Mouse (Mus musculus) heart, postnatal 0 days (tissue): ENCODE data around the gene Pcdh10. TPM values are rescaled to one million over a fixed set of nuclear protein-coding genes. Genes with fewer than 3 reads are reported as not detected.

Source experiments
- ATAC-seq: fragments of 200-750 bp; cut with Nextera tagmentation; 2 replicates; pipeline ENCODE4 v1.8.0; 2017; ENCODE audit warnings: low read depth, moderate number of reproducible peaks, moderate library complexity; ENCODE audit not compliant: insufficient read depth
- DNase-seq: peaks from one replicate; pipeline ENCODE4 v3.0.0-alpha.2; 2016; ENCODE audit warnings: low spot score
- H3K27ac ChIP-seq: fragments of 300-500 bp; sonication (generic); 2 replicates; pipeline ENCODE4 v1.5.1; 2014; ENCODE audit warnings: low read depth, mild to moderate bottlenecking
- H3K27me3 ChIP-seq: fragments of 300-500 bp; sonication (generic); 2 replicates; pipeline ENCODE4 v1.6.1; 2014; ENCODE audit warnings: low read length, mixed read lengths; ENCODE audit not compliant: control insufficient read depth, insufficient read depth
- H3K36me3 ChIP-seq: fragments of 300-500 bp; sonication (generic); replicated peaks from 2 replicates; pipeline ENCODE4 v1.6.1; 2014; ENCODE audit warnings: low read length, mixed read lengths; ENCODE audit not compliant: control insufficient read depth, insufficient read depth
- H3K4me1 ChIP-seq: fragments of 300-500 bp; sonication (generic); 2 replicates; pipeline ENCODE4 v1.6.1; 2014; ENCODE audit warnings: antibody characterized with exemption; ENCODE audit not compliant: control insufficient read depth, insufficient read depth
- H3K4me2 ChIP-seq: fragments of 300-500 bp; sonication (generic); 2 replicates; pipeline ENCODE4 v1.6.1; 2014; ENCODE audit warnings: low read depth, mild to moderate bottlenecking, low read length, moderate library complexity
- H3K4me3 ChIP-seq: fragments of 300-500 bp; sonication (generic); 2 replicates; pipeline ENCODE4 v1.5.1; 2014; ENCODE audit warnings: low read depth, low read length
- H3K9ac ChIP-seq: fragments of 300-500 bp; sonication (generic); replicated peaks from 2 replicates; pipeline ENCODE4 v1.6.1; 2014; ENCODE audit warnings: low read depth, low read length, mixed read lengths
- H3K9me3 ChIP-seq: fragments of 300-500 bp; sonication (generic); replicated peaks from 2 replicates; pipeline ENCODE4 v1.6.1; 2016; ENCODE audit warnings: low read length; ENCODE audit not compliant: control insufficient read depth
- CTCF ChIP-seq: IDR thresholded peaks from 2 replicates; pipeline ENCODE4 v1.5.1; 2016; ENCODE audit warnings: antibody characterized with exemption, control low read depth, low read depth
- EP300 ChIP-seq: IDR thresholded peaks from 2 replicates; pipeline ENCODE4 v1.6.1; 2016; ENCODE audit warnings: antibody characterized with exemption, low read depth
- WGBS: fragments of 180-500 bp; shearing (Covaris S2); extraction: QIAGEN DNeasy Blood & Tissue Kit; methylation state at CpG from one replicate; pipeline ENCODE4 v1.1.7; 2014; 5-methylcytosine and 5-hydroxymethylcytosine counted together
- polyA plus RNA-seq: library from polyadenylated mRNA; unstranded; fragments of >200 nt; fragmentation: Nextera tagmentation; extraction: Ambion mirVana; gene quantifications from 2 replicates; pipeline ENCODE4 v1.2.1, GENCODE M21; 2015
- total RNA-seq: library from RNA; depleted of rRNA; stranded (reverse); fragments of >200 nt; gene quantifications from 2 replicates; pipeline ENCODE4 v1.2.3, GENCODE M21; 2014; ENCODE audit warnings: low replicate concordance

The Pcdh10 gene
- total and polyA plus RNA-seq, 2 experiments from 2014 or later = 3.8 TPM; not detected in 1

GRCm38 (mm10) chr3:45431691-45432090 is 53.5 kb downstream of the Pcdh10 start:
- Histone ChIP-seq H3K27ac (no peak overlapping the region), H3K27me3 (no peaks in the 10 kb centered on the region), H3K4me1 (no peaks in the 10 kb centered on the region), H3K9me3 (no peaks in the 10 kb centered on the region), H3K9ac (no peak overlapping the region), H3K4me3 (no peak overlapping the region), H3K4me2 (no peak overlapping the region), H3K36me3 (no peaks in the 10 kb centered on the region)
- TF ChIP-seq EP300 (no peak), CTCF (no peak)
- no peak for DNase-seq
- no peak for ATAC-seq
- 63% methylated on average over 1 of the region's 1 CpGs for WGBS

- WGBS = 45% methylated on average over 11 of the region's 11 CpGs
- H3K4me2 ChIP-seq = no peak overlapping the region
These were observed 54.1 kb downstream of the Pcdh10 start for GRCm38 (mm10) chr3:45432172-45432765.

More at GRCm38 (mm10) chr3:45432172-45432765, 54.1 kb downstream of the Pcdh10 start:
- TF ChIP-seq CTCF (no peak), EP300 (no peak)
- no peaks in the 10 kb centered on the region for H3K27me3 ChIP-seq
- no peak overlapping the region for H3K4me3 ChIP-seq
- H3K36me3 ChIP-seq = no peaks in the 10 kb centered on the region
- DNase-seq = no peak
- H3K9ac ChIP-seq = no peak overlapping the region
- H3K4me1 ChIP-seq = no peaks in the 10 kb centered on the region
- H3K9me3 ChIP-seq = no peaks in the 10 kb centered on the region
- ATAC-seq = no peak
- no peak overlapping the region for H3K27ac ChIP-seq
